Mouse (Mus musculus) C2C12 (cell line): Measurements from ENCODE around the gene B3gnt2.

ENCODE experiments used
- CTCF ChIP-seq: IDR thresholded peaks from one replicate; pipeline ENCODE4 v1.5.1; 2011; ENCODE audit not compliant: control insufficient read depth, insufficient read depth, insufficient read length
- MYOD1 ChIP-seq: IDR thresholded peaks from one replicate; pipeline ENCODE4 v1.6.1; 2011; ENCODE audit warnings: low read depth; ENCODE audit not compliant: control insufficient read depth, insufficient read length

DNA sequence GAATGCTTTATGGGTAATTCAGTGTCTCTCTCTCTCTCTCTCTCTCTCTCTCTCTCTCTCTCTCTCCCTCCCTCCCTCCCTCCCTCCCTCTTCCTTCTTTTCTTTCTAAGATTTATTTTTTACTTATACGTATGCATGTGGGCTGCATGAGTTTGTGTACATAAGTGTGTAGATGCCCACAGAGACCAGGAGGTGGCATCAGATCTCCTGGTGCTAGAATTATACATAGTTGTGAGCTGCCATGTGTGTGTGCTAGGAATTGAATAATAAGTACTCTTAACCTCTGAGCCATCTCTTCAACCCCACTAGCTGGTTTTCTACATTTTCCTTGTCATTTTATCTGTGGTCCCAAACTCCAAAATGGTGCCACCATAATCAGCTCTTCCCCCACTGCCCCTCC is 35.2 kb downstream of the B3gnt2 start:
- TF ChIP-seq CTCF, result no peak
- no peak for TF ChIP-seq MYOD1
